Mouse (Mus musculus) lung, embryonic 14.5 days (tissue): ENCODE data around the gene Pole. TPM values are rescaled to one million over a fixed set of nuclear protein-coding genes. Genes with fewer than 3 reads are reported as not detected.

Source experiments
- ATAC-seq: fragments of 200-750 bp; cut with Nextera tagmentation; 2 replicates; pipeline ENCODE4 v1.8.0; 2017; ENCODE audit warnings: mild to moderate bottlenecking, moderate TSS enrichment, moderate library complexity; ENCODE audit not compliant: insufficient read depth
- DNase-seq: peaks from one replicate; pipeline ENCODE4 v3.0.0-alpha.2; 2015
- H3K27ac ChIP-seq: fragments of 300-500 bp; sonication (generic); 2 replicates; pipeline ENCODE4 v1.5.1; 2014; ENCODE audit warnings: low read depth, mild to moderate bottlenecking, moderate library complexity
- H3K27me3 ChIP-seq: fragments of 300-500 bp; sonication (generic); 2 replicates; pipeline ENCODE4 v1.6.1; 2014; ENCODE audit warnings: low read length, control low read depth; ENCODE audit not compliant: insufficient read depth
- H3K36me3 ChIP-seq: fragments of 300-500 bp; sonication (generic); 2 replicates; pipeline ENCODE4 v1.6.1; 2014; ENCODE audit warnings: control low read depth; ENCODE audit not compliant: insufficient read depth
- H3K4me1 ChIP-seq: fragments of 300-500 bp; sonication (generic); 2 replicates; pipeline ENCODE4 v1.6.1; 2014; ENCODE audit warnings: antibody characterized with exemption, control low read depth; ENCODE audit not compliant: insufficient read depth
- H3K4me2 ChIP-seq: fragments of 300-500 bp; sonication (generic); 2 replicates; pipeline ENCODE4 v1.6.1; 2014; ENCODE audit warnings: mild to moderate bottlenecking
- H3K4me3 ChIP-seq: fragments of 300-500 bp; sonication (generic); 2 replicates; pipeline ENCODE4 v1.5.1; 2014; ENCODE audit warnings: low read depth, low read length
- H3K9ac ChIP-seq: fragments of 300-500 bp; sonication (generic); 2 replicates; pipeline ENCODE4 v1.6.1; 2014
- H3K9me3 ChIP-seq: fragments of 300-500 bp; sonication (generic); 2 replicates; pipeline ENCODE4 v1.6.1; 2016; ENCODE audit warnings: low read depth, low read length, control low read depth
- CTCF ChIP-seq: IDR thresholded peaks from 2 replicates; pipeline ENCODE4 v1.5.1; 2016; ENCODE audit warnings: antibody characterized with exemption, low read depth
- WGBS: fragments of 180-500 bp; shearing (Covaris S2); extraction: QIAGEN DNeasy Blood & Tissue Kit; methylation state at CpG from one replicate; pipeline ENCODE4 v1.1.7; 2014; 5-methylcytosine and 5-hydroxymethylcytosine counted together
- polyA plus RNA-seq: library from polyadenylated mRNA; unstranded; fragments of >200 nt; fragmentation: Nextera tagmentation; extraction: Ambion mirVana; gene quantifications from 2 replicates; pipeline ENCODE4 v1.2.1, GENCODE M21; 2014

Pole gene
- 43.9 and 44.9 TPM in 2 replicates for polyA plus RNA-seq

DNA sequence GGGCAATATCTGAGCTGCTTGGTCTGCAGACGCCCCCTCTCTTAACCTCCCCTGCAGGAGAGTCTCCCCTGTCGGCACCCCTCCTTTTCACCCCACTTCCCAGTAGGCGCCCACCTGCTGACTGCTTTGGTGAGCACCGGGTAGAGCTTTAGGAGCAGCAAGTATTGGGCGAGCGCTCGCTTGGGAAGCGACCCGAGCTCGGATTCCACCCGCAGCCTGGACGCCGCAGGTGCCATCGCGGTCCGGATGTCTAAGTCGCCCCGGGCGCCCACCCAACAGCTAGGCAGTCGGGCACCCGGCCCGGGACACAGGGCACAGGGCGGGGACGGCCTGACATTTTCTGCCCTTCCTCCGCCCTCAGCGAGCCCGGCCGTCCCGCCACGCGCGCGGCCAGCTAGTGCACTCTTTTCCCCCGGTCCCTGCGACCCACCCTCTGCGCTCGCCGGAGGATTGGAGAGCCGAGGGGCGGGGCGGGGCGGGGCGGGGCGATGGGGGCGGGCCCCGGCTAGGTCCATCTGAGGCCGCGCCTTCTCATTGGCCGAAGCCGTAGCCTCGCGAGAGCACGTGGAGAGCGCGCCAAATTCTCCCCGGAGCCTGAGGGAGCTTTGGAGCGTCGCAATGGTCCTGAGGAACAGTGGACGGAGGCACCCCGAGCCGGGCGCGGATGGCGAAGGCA is at the start of gene Pole, which contains the start of gene Pxmp2:
TSS of gene Pole (plus strand) at position 537 of the 676 bp plus-strand sequence.
TSS of gene Pxmp2 (minus strand) at position 417 of the 676 bp plus-strand sequence.
- peak; percentile 98 for DNase-seq
- Histone ChIP-seq H3K27ac (peak within 1 kb of the TSS; percentile 80), H3K9ac (peak within 1 kb of the TSS; percentile 83), H3K4me2 (peak within 1 kb of the TSS; percentile 97), H3K4me1 (peaks cover 4% of the 10 kb centered on the region; the same call in 1 of the 2 replicates), H3K4me3 (peak within 1 kb of the TSS; percentile 72), H3K9me3 (no peaks in the 10 kb centered on the region), H3K36me3 (peaks cover 21% of the 10 kb centered on the region), H3K27me3 (peaks cover 16% of the 10 kb centered on the region)
- ATAC-seq: peak; percentile 99
- no peak for TF ChIP-seq CTCF
- WGBS: under 1% methylated on average over 64 of the region's 64 CpGs

DNA sequence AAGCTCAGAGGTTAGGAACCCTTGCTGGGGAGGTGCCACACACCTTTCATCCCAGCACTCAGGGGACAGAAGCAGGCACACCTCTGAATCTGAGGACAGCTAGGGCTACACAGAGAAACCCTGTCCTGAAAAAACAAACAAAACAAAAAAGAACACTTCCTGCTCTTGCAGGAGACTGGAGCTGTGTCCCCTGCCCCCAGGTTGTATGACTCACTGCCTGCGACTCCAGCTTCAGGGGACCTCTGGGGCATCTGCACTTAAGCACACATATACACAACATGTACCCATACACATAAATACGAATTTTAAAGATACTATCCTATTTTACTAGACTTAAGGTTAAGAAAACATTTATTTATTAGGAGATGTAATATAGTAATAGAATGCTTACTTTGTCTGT is 42.0 kb upstream of the Pole start:
- Histone ChIP-seq H3K4me1 (no peaks in the 10 kb centered on the region), H3K27me3 (no peaks in the 10 kb centered on the region), H3K4me2 (no peak overlapping the region), H3K4me3 (no peak overlapping the region), H3K9me3 (no peaks in the 10 kb centered on the region), H3K27ac (no peak overlapping the region), H3K36me3 (peaks cover 98% of the 10 kb centered on the region), H3K9ac (no peak overlapping the region)
- ATAC-seq (no peak), DNase-seq (no peak)
- TF ChIP-seq CTCF: no peak
- WGBS: 75% methylated on average over 2 of the region's 2 CpGs

- Histone ChIP-seq H3K4me1 (0 out of 2 replicates have a peak, but pooled peaks cover 4% of the 10 kb centered on the region), H3K4me3 (no peak overlapping the region), H3K9me3 (no peaks in the 10 kb centered on the region), H3K36me3 (peaks cover 33% of the 10 kb centered on the region), H3K4me2 (no peak overlapping the region), H3K27me3 (no peaks in the 10 kb centered on the region), H3K27ac (no peak overlapping the region), H3K9ac (no peak overlapping the region)
- 77% methylated on average over 4 of the region's 4 CpGs for WGBS
- TF ChIP-seq CTCF: no peak
- ATAC-seq (no peak), DNase-seq (no peak)
Observed at GRCm38 (mm10) chr5:110266941-110267340, 19.2 kb upstream of the Pole start.

DNA sequence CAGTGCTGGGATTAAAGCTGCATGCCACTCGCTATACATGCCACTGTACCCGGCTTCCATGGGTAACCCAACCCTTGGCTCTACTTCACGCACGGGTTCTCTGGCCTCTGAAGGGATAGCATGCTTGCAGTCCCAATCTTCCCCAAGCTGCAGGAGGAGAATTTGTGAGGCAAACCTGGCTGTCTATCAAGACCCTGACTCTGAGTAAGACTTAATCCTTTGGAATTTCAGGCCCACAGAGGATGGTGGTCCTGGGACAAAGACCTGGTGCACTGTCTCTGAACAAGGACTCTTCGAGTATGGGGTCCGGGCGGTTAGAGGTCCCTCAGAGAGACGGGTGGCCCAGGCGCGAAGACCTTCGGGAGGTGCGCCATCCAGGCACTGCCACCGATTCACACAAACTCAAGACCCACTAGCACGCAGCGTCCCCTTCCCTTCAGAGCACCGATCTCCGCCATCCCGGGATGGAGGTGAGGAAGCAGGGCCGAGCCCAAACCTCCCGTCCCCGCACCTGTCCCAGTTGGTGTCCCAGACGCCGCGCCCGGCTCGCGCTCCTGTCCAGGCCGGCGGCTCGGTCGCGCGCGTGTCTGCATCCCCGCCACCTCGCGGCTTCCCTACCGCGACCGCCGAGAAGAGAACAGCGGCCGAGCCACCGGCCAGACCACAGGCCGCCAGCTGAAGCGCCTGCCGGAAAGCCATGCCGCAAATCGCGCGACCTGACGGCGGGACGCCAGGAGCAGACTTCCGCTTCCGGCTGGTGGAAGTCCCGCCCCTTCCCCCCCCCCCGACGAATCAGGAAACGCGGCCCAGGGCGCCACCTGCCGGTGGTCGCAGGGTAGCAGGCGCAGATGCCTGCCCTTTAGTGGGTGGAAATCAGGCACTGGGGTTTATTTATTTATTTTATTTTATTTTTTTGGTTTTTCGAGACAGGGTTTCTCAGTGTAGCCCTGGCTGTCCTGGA is 16.7 kb upstream of the Pole start, which contains the start of gene Pgam5:
TSS of gene Pgam5 (minus strand) at position 773 of the 961 bp plus-strand sequence.
- under 1% methylated on average over 61 of the region's 66 CpGs for WGBS
- Histone ChIP-seq H3K27ac (peak within 1 kb of the TSS; percentile 50; the same call in 1 of the 2 replicates), H3K4me3 (peak within 1 kb of the TSS; percentile 97), H3K36me3 (peaks cover 31% of the 10 kb centered on the region), H3K9me3 (no peaks in the 10 kb centered on the region), H3K4me1 (0 out of 2 replicates have a peak, but pooled peaks cover 4% of the 10 kb centered on the region), H3K27me3 (no peaks in the 10 kb centered on the region), H3K4me2 (peak within 1 kb of the TSS; percentile 94), H3K9ac (peak within 1 kb of the TSS; percentile 88)
- ATAC-seq (peak; percentile 89), DNase-seq (peak; percentile 95)
- TF ChIP-seq CTCF: peak; percentile 83

GRCm38 (mm10) chr5:110270242-110270641 is 15.9 kb upstream of the Pole start:
- Histone ChIP-seq H3K9me3 (no peaks in the 10 kb centered on the region), H3K36me3 (peaks cover 23% of the 10 kb centered on the region), H3K9ac (no peak overlapping the region), H3K27me3 (no peaks in the 10 kb centered on the region), H3K27ac (no peak overlapping the region), H3K4me1 (0 out of 2 replicates have a peak, but pooled peaks cover 4% of the 10 kb centered on the region), H3K4me3 (no peak overlapping the region), H3K4me2 (no peak overlapping the region)
- no peak for DNase-seq
- 93% methylated on average over 6 of the region's 6 CpGs for WGBS
- TF ChIP-seq CTCF: no peak
- ATAC-seq: peak; percentile 13; the same call in 1 of the 2 replicates

DNA sequence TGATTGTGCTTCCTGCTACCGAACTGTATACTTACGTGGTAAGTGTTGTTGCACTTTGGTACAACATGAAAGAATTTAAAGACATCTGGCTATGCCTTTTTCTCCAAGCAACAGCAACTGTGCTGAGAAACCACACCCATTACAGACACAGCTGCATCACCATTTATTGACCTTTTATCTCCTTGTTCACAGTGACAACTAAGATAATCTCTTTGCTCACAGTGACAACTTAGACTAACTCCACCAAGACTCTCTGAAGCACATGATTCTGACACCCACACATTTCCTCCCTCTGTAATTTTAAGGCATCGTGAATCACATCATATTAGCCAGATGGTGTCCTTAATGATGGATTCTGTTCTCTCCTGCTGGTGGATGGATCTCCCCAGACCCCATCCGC is 12.0 kb upstream of the Pole start:
- no peak overlapping the region for H3K9ac ChIP-seq
- DNase-seq (no peak), ATAC-seq (no peak)
- H3K27ac ChIP-seq: no peak overlapping the region
- H3K4me3 ChIP-seq: no peak overlapping the region
- H3K4me2 ChIP-seq: no peak overlapping the region
- H3K27me3 ChIP-seq: no peaks in the 10 kb centered on the region
- TF ChIP-seq CTCF: no peak
- H3K9me3 ChIP-seq: no peaks in the 10 kb centered on the region
- 73% methylated on average over 4 of the region's 4 CpGs for WGBS
- H3K36me3 ChIP-seq: no peaks in the 10 kb centered on the region
- H3K4me1 ChIP-seq: no peaks in the 10 kb centered on the region
